21 mouse cellular contexts compared by ENCODE assay signal in the genomic region with DNA sequence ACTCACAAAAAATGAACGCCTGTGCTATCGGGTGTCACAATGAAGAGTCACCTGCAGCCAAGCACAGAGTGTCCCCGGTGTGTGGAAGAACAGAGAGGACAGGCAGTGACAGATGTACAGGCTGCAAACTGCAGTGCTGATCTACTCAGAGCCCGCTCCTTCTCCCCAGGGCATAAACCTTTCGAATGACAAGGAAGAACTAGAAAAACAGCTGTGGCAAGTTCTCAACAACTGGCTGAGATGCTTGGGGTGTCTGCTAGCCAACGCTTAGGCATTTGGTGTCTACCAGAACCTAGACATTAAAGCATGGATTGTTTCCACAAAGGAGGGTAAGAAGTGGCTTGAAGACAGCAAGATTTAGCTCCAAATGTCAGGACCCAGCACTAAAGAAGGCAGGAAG. TPM values are rescaled to one million over a fixed set of nuclear protein-coding genes. Genes with fewer than 3 reads are reported as not detected.
"Had no signal": no experiment of that assay in that cellular context is flagged by ENCODE, and none has a peak within 500 bp of the region (broad histone marks: within the 10 kb centered on the region; RNA-seq: fewer than 3 reads in every experiment).

No protein-coding gene starts in this region.

- H3K4me2 ChIP-seq: kidney, embryonic 15.5 days; limb, embryonic 12.5 days; liver, embryonic 13.5 days; midbrain, embryonic 13.5 days had no signal

- H3K4me1 ChIP-seq: kidney, embryonic 15.5 days; limb, embryonic 12.5 days; liver, embryonic 13.5 days had no signal

- H3K9me3 ChIP-seq: kidney, embryonic 15.5 days; limb, embryonic 12.5 days; liver, embryonic 13.5 days; midbrain, embryonic 13.5 days had no signal

- H3K9ac ChIP-seq: kidney, embryonic 15.5 days; limb, embryonic 12.5 days; liver, embryonic 13.5 days; midbrain, embryonic 13.5 days had no signal

- H3K4me3 ChIP-seq: kidney, embryonic 15.5 days; left cerebral cortex, adult 2 months; limb, embryonic 12.5 days; liver, embryonic 13.5 days; midbrain, embryonic 13.5 days had no signal

- H3K36me3 ChIP-seq: kidney, embryonic 15.5 days; limb, embryonic 12.5 days; liver, embryonic 13.5 days; midbrain, embryonic 13.5 days had no signal

- ATAC-seq: midbrain, embryonic 13.5 days; midbrain, embryonic 16.5 days had no signal

- DNase-seq: kidney, adult 11 months; kidney, adult 8-10 months; kidney, postnatal 10 days; kidney, postnatal 36 days; layer of hippocampus, postnatal 36 days; liver, embryonic 13.5 days; lung, adult 2 months; lung, postnatal 14 days; lung, postnatal 4 days; thymus, adult 2 months; thymus, postnatal 25 days had no signal

- H3K27me3 ChIP-seq: limb, embryonic 12.5 days; midbrain, embryonic 13.5 days had no signal

- H3K27ac ChIP-seq: kidney, embryonic 15.5 days; left cerebral cortex, adult 2 months; liver, embryonic 13.5 days; midbrain, embryonic 13.5 days; stomach, postnatal 0 days had no signal

RNA-seq across cellular contexts. Expression of gene Mchr1, which starts 9.6 kb away (rescaled TPM):
- total RNA-seq: liver, adult 2 months; megakaryocyte progenitor cell, adult 5-6 weeks; megakaryocyte-erythroid progenitor cell, adult 5-6 weeks; monocyte, adult 5-6 weeks had no signal
- polyA plus RNA-seq: liver, adult 2 months had no signal
